Mouse (Mus musculus) gastrocnemius, postnatal 14 days (tissue): Measurements from ENCODE around the gene Actr1a. TPM values are rescaled to one million over a fixed set of nuclear protein-coding genes. Genes with fewer than 3 reads are reported as not detected.

Experiments used
- DNase-seq: peaks from one replicate; pipeline ENCODE4 v3.0.0; 2021; ENCODE audit warnings: mixed read lengths
- intact Hi-C: fragments of 180-260 bp; cut with DNase I; formaldehyde crosslinking; loops from one replicate; pipeline ENCODE4 v1.15.1; 2025; ENCODE audit warnings: low total_unique reads
- microRNA-seq, 2 experiments: library from miRNA; unstranded; fragments of <30 nt; microRNA quantifications; one replicate each; pipeline ENCODE4 v1.2.0; 2021
- total RNA-seq, 2 experiments: library from RNA; stranded (reverse); gene quantifications; 2 replicates each; pipeline ENCODE4 v1.2.3; 2021

The Actr1a gene
- total RNA-seq, 2 experiments from 2014 or later: 58.6 to 62.7 TPM

- intact Hi-C loops: loop anchor here (10.0 kb wide), 1 partner anchor 112 kb away; no protein-coding TSS in a partner anchor
These were observed 62.7 kb downstream of the Actr1a start for GRCm38 (mm10) chr19:46332721-46333339.

GRCm38 (mm10) chr19:46331936-46332335, 63.6 kb downstream of the Actr1a start:
- no peak for DNase-seq
- intact Hi-C loops: loop anchor here (10.0 kb wide), 1 partner anchor 113 kb away; no protein-coding TSS in a partner anchor

More at GRCm38 (mm10) chr19:46332721-46333339, 62.7 kb downstream of the Actr1a start:
- no peak for DNase-seq

- DNase-seq: no peak
- intact Hi-C loops: loop anchor here (10.0 kb wide), 1 partner anchor 113 kb away; no protein-coding TSS in a partner anchor
These were observed 64.2 kb downstream of the Actr1a start for GRCm38 (mm10) chr19:46331326-46331725.

GRCm38 (mm10) chr19:46330696-46331095, 64.9 kb downstream of the Actr1a start:
- DNase-seq: no peak
- intact Hi-C loops: loop anchor here (10.0 kb wide), 1 partner anchor 114 kb away; no protein-coding TSS in a partner anchor

- intact Hi-C loops: loop anchor here (10.0 kb wide), 1 partner anchor 115 kb away; no protein-coding TSS in a partner anchor
These were observed 65.6 kb downstream of the Actr1a start for GRCm38 (mm10) chr19:46329951-46330350.

GRCm38 (mm10) chr19:46329031-46329641, 66.4 kb downstream of the Actr1a start:
- no peak for DNase-seq
- intact Hi-C loops: no loop called here

More at GRCm38 (mm10) chr19:46329951-46330350, 65.6 kb downstream of the Actr1a start:
- DNase-seq: peak; percentile 85

- peak; percentile 94 for DNase-seq
- intact Hi-C loops: no loop called here
These were observed 67.2 kb downstream of the Actr1a start, which contains the start of gene Fbxl15 for GRCm38 (mm10) chr19:46328081-46329030. TSS of gene Fbxl15 (plus strand) at chr19:46328184.

GRCm38 (mm10) chr19:46327531-46328064, 68.0 kb downstream of the Actr1a start:
- no peak for DNase-seq

More at GRCm38 (mm10) chr19:46327531-46328064, 68.0 kb downstream of the Actr1a start:
- intact Hi-C loops: no loop called here

Small RNA genes lying within 50 kb of the gene (microRNA-seq; reads per million reads assigned to microRNA genes)
- 0 to 1.5 reads per million in 2 experiments for gene Mir146b

Other genes with a start within 250 kb of the Actr1a start
- 10 to 100 TPM; 12.9 to 21.9 TPM for gene Pitx3, start 247.4 kb downstream of the Actr1a start, total RNA-seq
- gene Gbf1, start 243.2 kb downstream of the Actr1a start, total RNA-seq: 10 to 100 TPM; 45.0 to 47.8 TPM
- gene Nfkb2, start 91.4 kb downstream of the Actr1a start, total RNA-seq: 10 to 100 TPM in 1 of 2 experiments, 1 to 10 TPM in 1; 9.6 to 10.4 TPM
- gene Psd, start 68.6 kb downstream of the Actr1a start, total RNA-seq: 1 to 10 TPM; 1.4 to 1.9 TPM
- 1 to 10 TPM; 2.4 to 2.8 TPM for gene Fbxl15, start 67.6 kb downstream of the Actr1a start, total RNA-seq
- gene Cuedc2, start 57.0 kb downstream of the Actr1a start, total RNA-seq: 10 to 100 TPM; 68.7 to 79.0 TPM
- gene Mfsd13a, start 54.6 kb downstream of the Actr1a start, total RNA-seq: 1 to 10 TPM; 1.1 TPM
- under 1 TPM; 0.16 to 0.39 TPM for gene 2310034G01Rik, start 45.4 kb downstream of the Actr1a start, total RNA-seq
- gene Sufu, start 1.1 kb upstream of the Actr1a start, total RNA-seq: 1 to 10 TPM; 7.6 to 9.1 TPM
- gene Trim8, start 106.0 kb upstream of the Actr1a start, total RNA-seq: 10 to 100 TPM; 20.1 to 23.1 TPM
- gene Arl3, start 177.4 kb upstream of the Actr1a start, total RNA-seq: 10 to 100 TPM; 47.1 to 56.5 TPM
- gene Sfxn2, start 177.6 kb upstream of the Actr1a start, total RNA-seq: 1 to 10 TPM; 2.8 to 3.4 TPM
- 10 to 100 TPM; 30.4 to 38.5 TPM for gene Wbp1l, start 203.3 kb upstream of the Actr1a start, total RNA-seq